Mouse (Mus musculus): ENCODE results near the gene Fto. TPM values are rescaled to one million over a fixed set of nuclear protein-coding genes. Genes with fewer than 3 reads are reported as not detected.

The Fto gene
- total and polyA plus RNA-seq, 2 experiments from 2014 or later, result 41.1 to 50.6 TPM

DNA sequence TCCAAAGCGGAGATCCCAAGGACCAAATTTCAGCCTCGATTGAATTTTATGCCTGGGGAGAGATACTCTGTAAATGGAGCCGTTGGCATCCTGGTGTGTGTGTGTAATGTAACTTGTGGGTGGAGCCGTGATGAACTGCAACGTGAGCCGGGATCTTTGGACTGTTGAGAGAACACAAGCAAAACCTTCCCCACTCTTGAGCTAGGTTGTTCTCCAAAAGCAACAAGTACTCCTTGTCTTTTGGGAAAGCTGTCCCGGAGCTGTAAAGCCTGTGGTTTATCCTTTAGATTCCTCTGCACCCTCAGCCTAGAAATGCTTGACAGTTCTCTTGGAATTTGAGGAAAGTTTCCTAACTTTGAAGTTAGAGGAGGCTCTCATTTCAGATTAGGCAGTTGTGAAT, 78.9 kb downstream of the Fto start:
- Histone ChIP-seq H3K36me3 (replicated peaks; ENCODE audit: control insufficient read depth, insufficient read depth, low read length) (no peaks in the 10 kb centered on the region), H3K4me1 (ENCODE audit: control insufficient read depth, insufficient read depth) (peaks cover 9% of the 10 kb centered on the region; the same call in 1 of the 2 replicates), H3K27me3 (ENCODE audit: control insufficient read depth, insufficient read depth, low read length) (no peaks in the 10 kb centered on the region), H3K4me3 (ENCODE audit: low read depth, low read length) (no peak overlapping the region), H3K27ac (ENCODE audit: low read depth) (no peak overlapping the region), H3K9ac (replicated peaks; ENCODE audit: low read depth, low read length) (no peak overlapping the region), H3K4me2 (ENCODE audit: low read depth, low read length) (no peak overlapping the region), H3K9me3 (replicated peaks; ENCODE audit: control insufficient read depth, low read length) (no peaks in the 10 kb centered on the region)
- no peak for ATAC-seq (ENCODE audit: insufficient read depth, low read depth)
- WGBS, result 56% methylated on average over 7 of the region's 7 CpGs
- no peak for DNase-seq (ENCODE audit: low spot score)
- TF ChIP-seq CTCF (IDR thresholded peaks at IDR 0.05; ENCODE audit: low read depth) (no peak), EP300 (IDR thresholded peaks at IDR 0.05; ENCODE audit: low read depth) (no peak)

DNA sequence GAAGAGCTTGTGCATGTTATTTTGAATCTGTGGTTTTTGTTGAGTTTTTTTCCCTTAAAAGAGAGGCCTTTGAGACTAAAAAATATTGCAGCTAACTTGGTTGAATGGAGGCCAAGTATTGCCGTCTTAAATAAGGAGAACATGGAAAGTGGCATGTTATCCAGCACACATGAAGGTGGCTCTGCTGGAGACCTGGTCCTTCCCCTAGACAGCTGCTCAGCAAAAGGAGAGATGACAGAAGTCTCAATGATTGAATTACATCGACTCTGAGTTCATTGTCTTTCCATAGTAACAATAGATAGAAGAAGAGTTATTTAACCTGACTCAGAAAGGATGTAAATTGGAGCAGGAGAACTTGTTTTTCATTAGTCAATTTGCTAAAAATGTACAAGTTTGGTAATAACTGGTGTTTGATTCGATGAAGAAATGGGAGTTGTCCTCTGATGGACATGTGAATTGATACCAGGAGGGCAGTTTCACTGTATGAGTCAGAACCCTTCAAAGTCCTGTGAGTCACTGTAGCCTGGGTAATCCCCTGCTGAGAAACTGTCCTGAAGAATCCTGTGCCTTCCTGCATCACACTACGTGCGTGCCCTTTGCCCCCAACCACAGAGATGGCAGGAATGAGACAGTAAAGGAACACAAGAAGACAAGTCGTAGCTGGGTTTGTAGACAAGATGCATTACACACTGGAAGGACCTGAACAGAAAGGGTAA, 82.2 kb downstream of the Fto start:
- DNase-seq (ENCODE audit: low spot score) (no peak), ATAC-seq (ENCODE audit: insufficient read depth, low read depth) (no peak)
- no peaks in the 10 kb centered on the region for H3K27me3 ChIP-seq (ENCODE audit: control insufficient read depth, insufficient read depth, low read length)
- no peak overlapping the region for H3K4me3 ChIP-seq (ENCODE audit: low read depth, low read length)
- no peak overlapping the region for H3K4me2 ChIP-seq (ENCODE audit: low read depth, low read length)
- no peaks in the 10 kb centered on the region for H3K36me3 ChIP-seq (replicated peaks; ENCODE audit: control insufficient read depth, insufficient read depth, low read length)
- no peak overlapping the region for H3K9ac ChIP-seq (replicated peaks; ENCODE audit: low read depth, low read length)
- WGBS, result 67% methylated on average over 6 of the region's 6 CpGs
- TF ChIP-seq CTCF (IDR thresholded peaks at IDR 0.05; ENCODE audit: low read depth), result no peak
- no peak for TF ChIP-seq EP300 (IDR thresholded peaks at IDR 0.05; ENCODE audit: low read depth)
- no peaks in the 10 kb centered on the region for H3K9me3 ChIP-seq (replicated peaks; ENCODE audit: control insufficient read depth, low read length)
- peaks cover 9% of the 10 kb centered on the region; the same call in 1 of the 2 replicates for H3K4me1 ChIP-seq (ENCODE audit: control insufficient read depth, insufficient read depth)
- no peak overlapping the region for H3K27ac ChIP-seq (ENCODE audit: low read depth)

DNA sequence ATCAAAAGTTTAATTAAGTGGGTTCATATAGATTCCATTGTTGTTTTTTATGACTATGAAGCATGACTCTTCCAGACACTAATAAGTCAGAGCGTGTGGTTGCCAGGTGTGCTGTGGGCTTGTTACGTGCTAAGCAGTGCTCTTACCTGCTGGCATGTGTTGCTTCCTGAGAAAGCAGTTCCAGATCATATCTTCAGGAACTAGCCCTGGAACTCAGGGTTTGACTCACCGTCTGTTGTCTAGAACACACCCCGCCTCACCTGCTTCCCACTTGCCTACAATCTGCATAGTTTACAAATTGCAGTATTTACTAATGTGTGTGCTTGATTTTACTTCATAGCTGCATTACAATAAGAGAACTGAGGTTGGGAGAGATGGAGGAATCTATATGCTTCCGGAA, 84.7 kb downstream of the Fto start:
- no peak overlapping the region for H3K9ac ChIP-seq (replicated peaks; ENCODE audit: low read depth, low read length)
- H3K27me3 ChIP-seq (ENCODE audit: control insufficient read depth, insufficient read depth, low read length), result no peaks in the 10 kb centered on the region
- ATAC-seq (ENCODE audit: insufficient read depth, low read depth), result no peak
- WGBS, result 89% methylated on average over 5 of the region's 5 CpGs
- H3K4me3 ChIP-seq (ENCODE audit: low read depth, low read length), result no peak overlapping the region
- no peaks in the 10 kb centered on the region for H3K9me3 ChIP-seq (replicated peaks; ENCODE audit: control insufficient read depth, low read length)
- no peak overlapping the region for H3K4me2 ChIP-seq (ENCODE audit: low read depth, low read length)
- 0 out of 2 replicates have a peak, but pooled peaks cover 3% of the 10 kb centered on the region for H3K36me3 ChIP-seq (replicated peaks; ENCODE audit: control insufficient read depth, insufficient read depth, low read length)
- no peaks in the 10 kb centered on the region for H3K4me1 ChIP-seq (ENCODE audit: control insufficient read depth, insufficient read depth)
- DNase-seq (ENCODE audit: low spot score), result no peak
- no peak overlapping the region for H3K27ac ChIP-seq (ENCODE audit: low read depth)
- TF ChIP-seq EP300 (IDR thresholded peaks at IDR 0.05; ENCODE audit: low read depth) (no peak), CTCF (IDR thresholded peaks at IDR 0.05; ENCODE audit: low read depth) (no peak)

DNA sequence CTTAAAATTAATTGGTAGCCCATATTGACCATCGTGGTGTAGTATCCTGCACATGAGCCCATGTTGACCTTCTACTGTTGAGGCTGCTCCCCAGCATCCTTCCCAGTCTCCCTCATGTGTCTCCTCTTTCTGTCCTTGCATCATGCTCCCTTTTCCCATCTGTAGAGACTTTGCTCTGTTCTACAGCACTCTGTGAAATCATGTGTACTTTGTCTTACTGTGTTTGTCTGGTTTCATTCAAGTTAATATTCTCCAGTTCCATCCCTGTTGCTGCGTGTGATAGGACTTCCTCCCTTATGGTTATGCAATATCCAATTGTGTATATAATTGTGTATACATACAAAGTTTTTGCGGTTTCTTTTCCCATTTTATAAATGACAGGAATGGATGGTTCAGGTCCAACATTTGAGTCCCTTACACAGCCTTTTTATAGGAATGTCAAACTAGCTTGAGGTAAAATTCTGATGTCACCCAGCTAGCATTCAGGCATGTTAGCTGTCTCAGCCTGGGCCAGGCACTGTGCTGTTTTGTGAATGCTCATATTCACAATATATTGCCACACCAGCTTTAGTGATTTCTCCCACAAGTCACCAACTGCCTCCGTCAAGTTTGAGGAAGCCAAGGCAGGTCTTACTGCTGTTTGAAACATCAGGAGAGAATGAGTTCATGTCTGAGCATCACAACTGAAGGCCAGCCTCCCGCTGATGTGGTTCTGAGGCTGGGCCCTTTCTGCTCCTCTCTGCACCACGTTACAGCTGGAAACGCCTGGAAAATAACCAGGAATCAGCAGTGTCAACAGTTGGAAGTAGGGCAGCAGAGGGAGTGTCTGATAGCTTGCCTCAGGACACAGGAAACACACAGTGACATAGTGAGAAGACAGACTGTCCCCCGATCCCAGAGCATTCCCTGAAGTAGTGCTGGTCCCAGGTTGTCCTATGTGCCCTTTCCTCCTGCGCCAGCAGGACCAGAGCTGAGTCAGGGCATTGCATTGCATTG, 90.0 kb downstream of the Fto start:
- WGBS, result 65% methylated on average over 9 of the region's 9 CpGs
- H3K4me2 ChIP-seq (ENCODE audit: low read depth, low read length), result no peak overlapping the region
- H3K4me3 ChIP-seq (ENCODE audit: low read depth, low read length), result no peak overlapping the region
- DNase-seq (ENCODE audit: low spot score) (no peak), ATAC-seq (ENCODE audit: insufficient read depth, low read depth) (peak; percentile 36; the same call in 1 of the 2 replicates)
- no peak for TF ChIP-seq EP300 (IDR thresholded peaks at IDR 0.05; ENCODE audit: low read depth)
- TF ChIP-seq CTCF (IDR thresholded peaks at IDR 0.05; ENCODE audit: low read depth), result no peak
- no peaks in the 10 kb centered on the region for H3K9me3 ChIP-seq (replicated peaks; ENCODE audit: control insufficient read depth, low read length)
- no peak overlapping the region for H3K9ac ChIP-seq (replicated peaks; ENCODE audit: low read depth, low read length)
- H3K27ac ChIP-seq (ENCODE audit: low read depth), result no peak overlapping the region
- H3K36me3 ChIP-seq (replicated peaks; ENCODE audit: control insufficient read depth, insufficient read depth, low read length), result peaks cover 9% of the 10 kb centered on the region; the same call in 1 of the 2 replicates
- H3K27me3 ChIP-seq (ENCODE audit: control insufficient read depth, insufficient read depth, low read length), result no peaks in the 10 kb centered on the region
- no peaks in the 10 kb centered on the region for H3K4me1 ChIP-seq (ENCODE audit: control insufficient read depth, insufficient read depth)

DNA sequence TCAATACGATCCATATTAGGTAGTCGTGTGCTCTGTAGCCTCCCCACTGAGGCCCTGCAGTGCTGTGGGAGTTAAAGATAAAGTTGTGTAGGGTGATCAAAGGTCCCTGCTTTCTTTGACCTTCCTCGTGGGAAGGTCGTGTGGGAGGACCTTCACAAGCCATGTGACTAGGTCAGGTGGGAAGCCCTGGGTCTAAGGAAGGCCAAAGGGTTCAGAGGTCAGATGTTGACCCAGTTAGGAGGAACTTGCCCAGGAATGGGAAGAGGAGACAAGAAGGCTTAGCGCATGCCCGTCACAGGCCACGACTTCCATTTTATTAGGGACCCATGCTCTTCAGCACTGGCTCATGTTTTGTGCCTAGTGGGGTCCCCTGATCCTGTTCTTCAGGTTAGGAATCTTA, 91.0 kb downstream of the Fto start:
- 82% methylated on average over 7 of the region's 7 CpGs for WGBS
- no peak overlapping the region for H3K4me3 ChIP-seq (ENCODE audit: low read depth, low read length)
- H3K4me1 ChIP-seq (ENCODE audit: control insufficient read depth, insufficient read depth), result no peaks in the 10 kb centered on the region
- H3K4me2 ChIP-seq (ENCODE audit: low read depth, low read length), result no peak overlapping the region
- no peak for TF ChIP-seq CTCF (IDR thresholded peaks at IDR 0.05; ENCODE audit: low read depth)
- H3K27me3 ChIP-seq (ENCODE audit: control insufficient read depth, insufficient read depth, low read length), result no peaks in the 10 kb centered on the region
- no peaks in the 10 kb centered on the region for H3K9me3 ChIP-seq (replicated peaks; ENCODE audit: control insufficient read depth, low read length)
- no peak overlapping the region for H3K9ac ChIP-seq (replicated peaks; ENCODE audit: low read depth, low read length)
- DNase-seq (ENCODE audit: low spot score), result no peak
- peaks cover 13% of the 10 kb centered on the region for H3K36me3 ChIP-seq (replicated peaks; ENCODE audit: control insufficient read depth, insufficient read depth, low read length)
- ATAC-seq (ENCODE audit: insufficient read depth, low read depth), result no peak
- H3K27ac ChIP-seq (ENCODE audit: low read depth), result no peak overlapping the region
